Mouse (Mus musculus): ENCODE data around the gene Sco1. TPM values are rescaled to one million over a fixed set of nuclear protein-coding genes. Genes with fewer than 3 reads are reported as not detected.

The Sco1 gene
- polyA plus RNA-seq, 1 experiment from 2014 or later, result 16.5 TPM

GRCm38 (mm10) chr11:67077435-67077834, 25.0 kb downstream of the Sco1 start:
- WGBS, result 64% methylated on average over 3 of the region's 3 CpGs
- Histone ChIP-seq H3K9me3 (ENCODE audit: control insufficient read depth, low read depth, low read length) (no peaks in the 10 kb centered on the region), H3K4me2 (replicated peaks; ENCODE audit: low read depth, low read length) (no peak overlapping the region), H3K4me3 (ENCODE audit: low read depth, low read length) (no peak overlapping the region), H3K9ac (replicated peaks; ENCODE audit: low read depth, low read length) (no peak overlapping the region), H3K27me3 (ENCODE audit: control insufficient read depth, insufficient read depth, low read length) (no peaks in the 10 kb centered on the region), H3K36me3 (ENCODE audit: control insufficient read depth, insufficient read depth, low read length) (no peaks in the 10 kb centered on the region), H3K27ac (ENCODE audit: low read length) (no peak overlapping the region), H3K4me1 (ENCODE audit: control insufficient read depth, insufficient read depth, low read length) (0 out of 2 replicates have a peak, but pooled peaks cover 3% of the 10 kb centered on the region)
- no peak for ATAC-seq (ENCODE audit: insufficient number of reproducible peaks, insufficient read depth, low FRiP score, low read depth)

DNA sequence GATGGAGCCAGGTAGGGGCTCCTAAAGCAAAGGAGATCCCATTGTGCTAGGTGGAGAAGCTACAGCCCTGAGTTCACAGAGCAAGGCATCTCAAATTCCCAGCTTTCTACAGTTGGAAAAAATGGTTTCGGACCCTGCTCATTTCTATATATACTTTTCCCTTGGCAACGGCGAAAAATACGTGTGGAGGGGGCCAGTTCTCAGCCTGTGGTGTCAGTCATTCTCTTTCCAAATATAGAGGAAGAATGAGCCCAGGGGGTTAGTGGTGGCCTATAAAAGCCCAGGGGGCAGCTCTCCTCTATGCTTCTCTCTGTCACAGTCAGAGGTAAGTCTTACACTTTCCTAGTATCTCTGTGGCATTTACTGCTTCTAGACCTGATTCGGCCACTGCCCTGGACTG, 25.5 kb downstream of the Sco1 start, which contains the start of gene Myh3:
Gene Myh3 (plus strand): TSS at position 301 of the 400 bp plus-strand sequence.
- Histone ChIP-seq H3K36me3 (ENCODE audit: control insufficient read depth, insufficient read depth, low read length) (no peaks in the 10 kb centered on the region), H3K9ac (replicated peaks; ENCODE audit: low read depth, low read length) (no peak within 1 kb of the TSS), H3K27me3 (ENCODE audit: control insufficient read depth, insufficient read depth, low read length) (no peaks in the 10 kb centered on the region), H3K4me3 (ENCODE audit: low read depth, low read length) (no peak within 1 kb of the TSS), H3K27ac (ENCODE audit: low read length) (no peak within 1 kb of the TSS), H3K4me1 (ENCODE audit: control insufficient read depth, insufficient read depth, low read length) (0 out of 2 replicates have a peak, but pooled peaks cover 3% of the 10 kb centered on the region), H3K4me2 (replicated peaks; ENCODE audit: low read depth, low read length) (no peak within 1 kb of the TSS), H3K9me3 (ENCODE audit: control insufficient read depth, low read depth, low read length) (no peaks in the 10 kb centered on the region)
- no peak for ATAC-seq (ENCODE audit: insufficient number of reproducible peaks, insufficient read depth, low FRiP score, low read depth)
- 86% methylated on average over 5 of the region's 5 CpGs for WGBS

GRCm38 (mm10) chr11:67078888-67079287, 26.4 kb downstream of the Sco1 start:
- 0 out of 2 replicates have a peak, but pooled peaks cover 2% of the 10 kb centered on the region for H3K27me3 ChIP-seq (ENCODE audit: control insufficient read depth, insufficient read depth, low read length)
- 0 out of 2 replicates have a peak, but pooled peaks cover 3% of the 10 kb centered on the region for H3K4me1 ChIP-seq (ENCODE audit: control insufficient read depth, insufficient read depth, low read length)
- no peak overlapping the region for H3K27ac ChIP-seq (ENCODE audit: low read length)
- no peak overlapping the region for H3K9ac ChIP-seq (replicated peaks; ENCODE audit: low read depth, low read length)
- no peak overlapping the region for H3K4me2 ChIP-seq (replicated peaks; ENCODE audit: low read depth, low read length)
- no peaks in the 10 kb centered on the region for H3K9me3 ChIP-seq (ENCODE audit: control insufficient read depth, low read depth, low read length)
- H3K4me3 ChIP-seq (ENCODE audit: low read depth, low read length), result no peak overlapping the region
- no peaks in the 10 kb centered on the region for H3K36me3 ChIP-seq (ENCODE audit: control insufficient read depth, insufficient read depth, low read length)
- WGBS, result 90% methylated on average over 6 of the region's 6 CpGs
- no peak for ATAC-seq (ENCODE audit: insufficient number of reproducible peaks, insufficient read depth, low FRiP score, low read depth)

DNA sequence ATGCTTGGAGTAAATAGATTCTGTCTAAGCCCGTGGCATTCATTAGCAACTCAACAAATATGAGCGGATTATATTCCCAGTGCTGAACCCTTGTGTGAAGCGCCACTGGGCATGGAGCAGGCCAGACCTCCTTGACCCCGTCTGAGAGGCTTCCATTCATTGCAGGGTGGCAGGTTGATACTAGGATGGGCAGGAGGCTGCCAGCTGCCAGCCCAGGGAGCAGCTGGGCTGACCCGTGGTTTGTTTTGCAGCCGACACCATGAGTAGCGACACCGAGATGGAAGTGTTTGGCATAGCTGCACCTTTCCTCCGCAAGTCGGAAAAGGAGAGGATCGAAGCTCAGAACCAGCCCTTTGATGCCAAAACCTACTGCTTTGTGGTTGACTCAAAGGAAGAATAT, 27.3 kb downstream of the Sco1 start:
- 0 out of 2 replicates have a peak, but pooled peaks cover 3% of the 10 kb centered on the region for H3K4me1 ChIP-seq (ENCODE audit: control insufficient read depth, insufficient read depth, low read length)
- ATAC-seq (ENCODE audit: insufficient number of reproducible peaks, insufficient read depth, low FRiP score, low read depth), result no peak
- no peak overlapping the region for H3K27ac ChIP-seq (ENCODE audit: low read length)
- H3K9me3 ChIP-seq (ENCODE audit: control insufficient read depth, low read depth, low read length), result no peaks in the 10 kb centered on the region
- H3K36me3 ChIP-seq (ENCODE audit: control insufficient read depth, insufficient read depth, low read length), result no peaks in the 10 kb centered on the region
- no peak overlapping the region for H3K4me2 ChIP-seq (replicated peaks; ENCODE audit: low read depth, low read length)
- H3K9ac ChIP-seq (replicated peaks; ENCODE audit: low read depth, low read length), result no peak overlapping the region
- 63% methylated on average over 11 of the region's 11 CpGs for WGBS
- H3K27me3 ChIP-seq (ENCODE audit: control insufficient read depth, insufficient read depth, low read length), result 0 out of 2 replicates have a peak, but pooled peaks cover 2% of the 10 kb centered on the region
- H3K4me3 ChIP-seq (ENCODE audit: low read depth, low read length), result no peak overlapping the region

GRCm38 (mm10) chr11:67080168-67080567, 27.7 kb downstream of the Sco1 start:
- Histone ChIP-seq H3K27ac (ENCODE audit: low read length) (no peak overlapping the region), H3K4me1 (ENCODE audit: control insufficient read depth, insufficient read depth, low read length) (0 out of 2 replicates have a peak, but pooled peaks cover 3% of the 10 kb centered on the region), H3K36me3 (ENCODE audit: control insufficient read depth, insufficient read depth, low read length) (no peaks in the 10 kb centered on the region), H3K9me3 (ENCODE audit: control insufficient read depth, low read depth, low read length) (no peaks in the 10 kb centered on the region), H3K27me3 (ENCODE audit: control insufficient read depth, insufficient read depth, low read length) (0 out of 2 replicates have a peak, but pooled peaks cover 2% of the 10 kb centered on the region), H3K9ac (replicated peaks; ENCODE audit: low read depth, low read length) (no peak overlapping the region), H3K4me3 (ENCODE audit: low read depth, low read length) (no peak overlapping the region), H3K4me2 (replicated peaks; ENCODE audit: low read depth, low read length) (no peak overlapping the region)
- WGBS, result 9% methylated on average over 3 of the region's 3 CpGs
- peak; percentile 24; the same call in 1 of the 2 replicates for ATAC-seq (ENCODE audit: insufficient number of reproducible peaks, insufficient read depth, low FRiP score, low read depth)

GRCm38 (mm10) chr11:67081125-67081649, 28.7 kb downstream of the Sco1 start:
- Histone ChIP-seq H3K36me3 (ENCODE audit: control insufficient read depth, insufficient read depth, low read length) (no peaks in the 10 kb centered on the region), H3K4me1 (ENCODE audit: control insufficient read depth, insufficient read depth, low read length) (0 out of 2 replicates have a peak, but pooled peaks cover 3% of the 10 kb centered on the region), H3K9ac (replicated peaks; ENCODE audit: low read depth, low read length) (no peak overlapping the region), H3K27me3 (ENCODE audit: control insufficient read depth, insufficient read depth, low read length) (0 out of 2 replicates have a peak, but pooled peaks cover 2% of the 10 kb centered on the region), H3K4me2 (replicated peaks; ENCODE audit: low read depth, low read length) (no peak overlapping the region), H3K4me3 (ENCODE audit: low read depth, low read length) (no peak overlapping the region), H3K9me3 (ENCODE audit: control insufficient read depth, low read depth, low read length) (no peaks in the 10 kb centered on the region), H3K27ac (ENCODE audit: low read length) (no peak overlapping the region)
- 5% methylated on average over 11 of the region's 11 CpGs for WGBS
- peak; percentile 84 for ATAC-seq (ENCODE audit: insufficient number of reproducible peaks, insufficient read depth, low FRiP score, low read depth)

DNA sequence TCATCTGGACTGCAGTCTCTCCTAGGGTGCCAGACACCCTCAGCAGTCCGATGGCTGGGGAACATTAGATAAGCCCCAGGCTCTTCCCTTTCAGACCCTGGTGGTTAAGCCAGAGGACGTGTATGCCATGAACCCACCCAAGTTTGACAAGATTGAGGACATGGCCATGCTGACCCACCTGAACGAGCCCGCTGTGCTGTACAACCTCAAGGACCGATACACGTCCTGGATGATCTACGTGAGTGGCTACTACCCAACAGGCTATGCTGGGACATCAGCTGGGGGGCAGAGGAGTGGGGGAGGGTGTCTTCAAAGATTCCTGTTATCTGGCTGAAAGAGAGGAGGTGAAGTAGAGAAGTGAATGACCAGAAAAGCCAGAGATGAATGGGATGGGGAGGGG, 29.7 kb downstream of the Sco1 start:
- 0 out of 2 replicates have a peak, but pooled peaks cover 2% of the 10 kb centered on the region for H3K27me3 ChIP-seq (ENCODE audit: control insufficient read depth, insufficient read depth, low read length)
- H3K4me1 ChIP-seq (ENCODE audit: control insufficient read depth, insufficient read depth, low read length), result 0 out of 2 replicates have a peak, but pooled peaks cover 3% of the 10 kb centered on the region
- H3K36me3 ChIP-seq (ENCODE audit: control insufficient read depth, insufficient read depth, low read length), result no peaks in the 10 kb centered on the region
- H3K9me3 ChIP-seq (ENCODE audit: control insufficient read depth, low read depth, low read length), result no peaks in the 10 kb centered on the region
- WGBS, result 80% methylated on average over 7 of the region's 7 CpGs
- no peak for ATAC-seq (ENCODE audit: insufficient number of reproducible peaks, insufficient read depth, low FRiP score, low read depth)
- no peak overlapping the region for H3K27ac ChIP-seq (ENCODE audit: low read length)
- H3K4me2 ChIP-seq (replicated peaks; ENCODE audit: low read depth, low read length), result no peak overlapping the region
- H3K9ac ChIP-seq (replicated peaks; ENCODE audit: low read depth, low read length), result no peak overlapping the region
- no peak overlapping the region for H3K4me3 ChIP-seq (ENCODE audit: low read depth, low read length)

DNA sequence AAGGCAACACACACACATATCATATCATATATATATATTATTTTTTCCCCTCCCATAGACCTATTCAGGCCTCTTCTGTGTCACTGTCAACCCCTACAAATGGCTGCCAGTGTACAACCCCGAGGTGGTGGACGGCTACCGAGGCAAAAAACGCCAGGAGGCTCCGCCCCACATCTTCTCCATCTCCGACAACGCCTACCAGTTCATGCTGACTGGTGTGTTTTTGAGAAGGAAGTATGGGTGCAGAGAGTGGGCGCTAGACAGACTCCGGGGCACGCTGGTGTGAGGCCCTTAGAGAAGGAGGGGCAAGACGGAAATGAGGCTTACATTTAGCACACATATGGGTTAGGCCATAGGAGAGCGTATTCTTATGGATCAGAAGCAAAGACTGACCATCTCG, 30.3 kb downstream of the Sco1 start:
- H3K9me3 ChIP-seq (ENCODE audit: control insufficient read depth, low read depth, low read length), result no peaks in the 10 kb centered on the region
- H3K27me3 ChIP-seq (ENCODE audit: control insufficient read depth, insufficient read depth, low read length), result 0 out of 2 replicates have a peak, but pooled peaks cover 2% of the 10 kb centered on the region
- no peak overlapping the region for H3K4me2 ChIP-seq (replicated peaks; ENCODE audit: low read depth, low read length)
- WGBS, result 79% methylated on average over 13 of the region's 13 CpGs
- H3K4me3 ChIP-seq (ENCODE audit: low read depth, low read length), result no peak overlapping the region
- H3K4me1 ChIP-seq (ENCODE audit: control insufficient read depth, insufficient read depth, low read length), result 0 out of 2 replicates have a peak, but pooled peaks cover 3% of the 10 kb centered on the region
- no peak overlapping the region for H3K27ac ChIP-seq (ENCODE audit: low read length)
- no peak overlapping the region for H3K9ac ChIP-seq (replicated peaks; ENCODE audit: low read depth, low read length)
- H3K36me3 ChIP-seq (ENCODE audit: control insufficient read depth, insufficient read depth, low read length), result no peaks in the 10 kb centered on the region
- ATAC-seq (ENCODE audit: insufficient number of reproducible peaks, insufficient read depth, low FRiP score, low read depth), result no peak
